Mouse (Mus musculus) kidney, embryonic 14.5 days (tissue): ENCODE measurements around the gene Car14. TPM values are rescaled to one million over a fixed set of nuclear protein-coding genes. Genes with fewer than 3 reads are reported as not detected.

Experiments used
- ATAC-seq: fragments of 200-750 bp; cut with Nextera tagmentation; 2 replicates; pipeline ENCODE4 v1.8.0; 2017; ENCODE audit warnings: moderate number of reproducible peaks, mild to moderate bottlenecking, moderate TSS enrichment, moderate library complexity; ENCODE audit not compliant: low FRiP score, low TSS enrichment
- H3K27ac ChIP-seq: fragments of 300-500 bp; sonication (generic); 2 replicates; pipeline ENCODE4 v1.5.1; 2014; ENCODE audit warnings: low read depth, mild to moderate bottlenecking, low read length, moderate library complexity, mixed read lengths
- H3K27me3 ChIP-seq: fragments of 300-500 bp; sonication (generic); 2 replicates; pipeline ENCODE4 v1.6.1; 2014; ENCODE audit warnings: mild to moderate bottlenecking, low read length; ENCODE audit not compliant: control insufficient read depth, insufficient read depth
- H3K36me3 ChIP-seq: fragments of 300-500 bp; sonication (generic); 2 replicates; pipeline ENCODE4 v1.6.1; 2014; ENCODE audit warnings: low read length, mixed read lengths; ENCODE audit not compliant: control insufficient read depth, insufficient read depth
- H3K4me1 ChIP-seq: fragments of 300-500 bp; sonication (generic); 2 replicates; pipeline ENCODE4 v1.6.1; 2014; ENCODE audit warnings: low read length, mixed read lengths; ENCODE audit not compliant: control insufficient read depth, insufficient read depth
- H3K4me2 ChIP-seq: fragments of 300-500 bp; sonication (generic); replicated peaks from 2 replicates; pipeline ENCODE4 v1.6.1; 2014; ENCODE audit warnings: low read depth, mild to moderate bottlenecking, low read length
- H3K4me3 ChIP-seq: fragments of 300-500 bp; sonication (generic); 2 replicates; pipeline ENCODE4 v1.5.1; 2014; ENCODE audit warnings: mild to moderate bottlenecking, low read length
- H3K9ac ChIP-seq: fragments of 300-500 bp; sonication (generic); 2 replicates; pipeline ENCODE4 v1.6.1; 2014; ENCODE audit warnings: low read depth, mild to moderate bottlenecking, low read length, moderate library complexity
- H3K9me3 ChIP-seq: fragments of 300-500 bp; sonication (generic); 2 replicates; pipeline ENCODE4 v1.6.1; 2016; ENCODE audit warnings: low read length; ENCODE audit not compliant: control insufficient read depth
- WGBS: fragments of 180-500 bp; shearing (Covaris S2); extraction: QIAGEN DNeasy Blood & Tissue Kit; methylation state at CpG from one replicate; pipeline ENCODE4 v1.1.7; 2014; 5-methylcytosine and 5-hydroxymethylcytosine counted together
- polyA plus RNA-seq: library from polyadenylated mRNA; unstranded; fragments of >200 nt; fragmentation: Nextera tagmentation; extraction: Ambion mirVana; gene quantifications from 2 replicates; pipeline ENCODE4 v1.2.1, GENCODE M21; 2014

The Car14 gene
- polyA plus RNA-seq, 1 experiment from 2014 or later = 25.9 TPM

GRCm38 (mm10) chr3:95942749-95943148, 38.3 kb upstream of the Car14 start:
- Histone ChIP-seq H3K9me3 (no peaks in the 10 kb centered on the region), H3K27ac (no peak overlapping the region), H3K4me2 (no peak overlapping the region), H3K4me3 (no peak overlapping the region), H3K36me3 (peaks cover 83% of the 10 kb centered on the region), H3K27me3 (no peaks in the 10 kb centered on the region), H3K4me1 (no peaks in the 10 kb centered on the region), H3K9ac (no peak overlapping the region)
- peak; percentile 68; the same call in 1 of the 2 replicates for ATAC-seq
- 81% methylated on average over 6 of the region's 6 CpGs for WGBS

GRCm38 (mm10) chr3:95938835-95939234, 34.3 kb upstream of the Car14 start:
- WGBS = 93% methylated on average over 15 of the region's 15 CpGs
- Histone ChIP-seq H3K36me3 (peaks cover 86% of the 10 kb centered on the region), H3K27ac (no peak overlapping the region), H3K27me3 (no peaks in the 10 kb centered on the region), H3K9me3 (no peaks in the 10 kb centered on the region), H3K4me2 (no peak overlapping the region), H3K9ac (no peak overlapping the region), H3K4me3 (no peak overlapping the region), H3K4me1 (no peaks in the 10 kb centered on the region)
- no peak for ATAC-seq

DNA sequence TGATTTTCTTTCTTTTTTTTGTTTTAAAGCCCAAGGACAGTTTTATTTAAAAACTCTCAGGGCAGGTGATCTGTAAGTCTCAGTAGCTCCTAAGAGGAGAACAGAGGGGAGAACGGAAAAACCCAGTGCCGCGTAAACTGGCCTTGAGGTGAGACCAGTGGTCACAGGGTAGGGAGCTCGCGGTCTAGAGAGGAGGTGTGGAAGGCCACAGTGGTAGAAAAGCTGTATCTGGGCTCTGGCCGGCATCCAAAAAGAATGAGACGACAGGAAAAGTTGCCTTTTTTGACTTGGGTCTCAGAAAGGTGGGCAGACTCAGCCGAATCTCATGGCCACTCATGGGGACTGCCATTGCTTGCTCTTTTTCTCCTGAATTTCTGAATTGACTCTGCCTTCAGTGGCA, 33.7 kb upstream of the Car14 start:
- no peaks in the 10 kb centered on the region for H3K4me1 ChIP-seq
- H3K36me3 ChIP-seq = peaks cover 88% of the 10 kb centered on the region
- ATAC-seq = no peak
- no peak overlapping the region for H3K4me3 ChIP-seq
- H3K9me3 ChIP-seq = no peaks in the 10 kb centered on the region
- 96% methylated on average over 8 of the region's 8 CpGs for WGBS
- no peak overlapping the region for H3K4me2 ChIP-seq
- no peak overlapping the region for H3K27ac ChIP-seq
- no peak overlapping the region for H3K9ac ChIP-seq
- H3K27me3 ChIP-seq = no peaks in the 10 kb centered on the region

DNA sequence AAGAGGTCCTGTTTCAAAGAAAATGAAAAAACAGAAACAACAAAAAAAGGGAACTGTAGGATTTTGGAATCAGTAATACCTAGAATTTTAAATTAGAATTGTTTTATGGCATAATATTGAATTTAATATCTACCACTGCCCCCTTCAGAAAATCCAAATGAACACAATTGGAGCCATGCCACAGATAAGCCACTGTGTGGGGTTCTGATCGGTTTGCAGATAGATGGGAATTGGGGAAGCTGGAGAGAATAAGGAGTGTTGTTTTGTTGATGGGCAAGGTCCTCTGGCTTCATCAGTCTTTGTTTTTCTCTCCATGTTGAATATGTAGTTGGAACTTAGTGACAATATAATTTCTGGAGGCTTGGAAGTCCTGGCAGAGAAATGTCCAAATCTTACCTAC, 30.0 kb upstream of the Car14 start:
- 97% methylated on average over 1 of the region's 1 CpGs for WGBS
- Histone ChIP-seq H3K4me2 (no peak overlapping the region), H3K27me3 (no peaks in the 10 kb centered on the region), H3K9me3 (no peaks in the 10 kb centered on the region), H3K27ac (no peak overlapping the region), H3K4me3 (no peak overlapping the region), H3K9ac (no peak overlapping the region), H3K4me1 (0 out of 2 replicates have a peak, but pooled peaks cover 7% of the 10 kb centered on the region), H3K36me3 (peaks cover 52% of the 10 kb centered on the region)
- no peak for ATAC-seq

GRCm38 (mm10) chr3:95933111-95933750, 28.7 kb upstream of the Car14 start:
- H3K27ac ChIP-seq = no peak overlapping the region
- H3K36me3 ChIP-seq = peaks cover 39% of the 10 kb centered on the region
- no peak for ATAC-seq
- no peak overlapping the region for H3K4me3 ChIP-seq
- 0 out of 2 replicates have a peak, but pooled peaks cover 7% of the 10 kb centered on the region for H3K4me1 ChIP-seq
- H3K4me2 ChIP-seq = no peak overlapping the region
- 95% methylated on average over 7 of the region's 7 CpGs for WGBS
- no peaks in the 10 kb centered on the region for H3K9me3 ChIP-seq
- no peaks in the 10 kb centered on the region for H3K27me3 ChIP-seq
- H3K9ac ChIP-seq = no peak overlapping the region

- Histone ChIP-seq H3K4me2 (no peak overlapping the region; the same call in 1 of the 2 replicates), H3K9ac (no peak overlapping the region)
These were observed 28.1 kb upstream of the Car14 start for GRCm38 (mm10) chr3:95932566-95932965.

GRCm38 (mm10) chr3:95932157-95932556, 27.7 kb upstream of the Car14 start:
- WGBS = 65% methylated on average over 1 of the region's 1 CpGs
- H3K4me2 ChIP-seq = no peak overlapping the region; the same call in 1 of the 2 replicates
- 0 out of 2 replicates have a peak, but pooled peaks cover 7% of the 10 kb centered on the region for H3K4me1 ChIP-seq
- no peak for ATAC-seq
- H3K4me3 ChIP-seq = no peak overlapping the region
- peaks cover 29% of the 10 kb centered on the region for H3K36me3 ChIP-seq
- H3K27me3 ChIP-seq = no peaks in the 10 kb centered on the region
- H3K9me3 ChIP-seq = no peaks in the 10 kb centered on the region
- no peak overlapping the region for H3K9ac ChIP-seq
- H3K27ac ChIP-seq = no peak overlapping the region

More at GRCm38 (mm10) chr3:95932566-95932965, 28.1 kb upstream of the Car14 start:
- Histone ChIP-seq H3K36me3 (peaks cover 33% of the 10 kb centered on the region), H3K4me1 (0 out of 2 replicates have a peak, but pooled peaks cover 7% of the 10 kb centered on the region), H3K27me3 (no peaks in the 10 kb centered on the region), H3K4me3 (no peak overlapping the region), H3K9me3 (no peaks in the 10 kb centered on the region), H3K27ac (no peak overlapping the region)
- 88% methylated on average over 7 of the region's 7 CpGs for WGBS
- no peak for ATAC-seq

DNA sequence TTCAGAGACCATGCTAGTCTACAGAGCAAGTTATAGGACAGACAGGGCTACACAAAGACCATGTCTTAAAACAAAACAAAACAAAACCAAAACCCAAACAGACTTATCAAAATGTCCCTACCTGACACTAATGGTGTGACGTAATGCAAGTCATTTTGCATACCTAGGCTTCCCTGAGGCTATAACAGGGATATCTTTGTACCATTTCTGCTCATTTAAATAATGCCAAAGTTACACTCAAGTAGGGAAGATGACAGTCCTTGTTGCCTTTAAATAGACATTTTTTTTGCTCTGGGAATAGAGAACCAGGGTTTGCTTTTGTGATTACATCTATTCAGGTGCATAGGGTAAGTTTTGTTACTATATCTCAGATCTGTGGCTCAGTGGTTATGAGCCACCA, 27.0 kb upstream of the Car14 start:
- 0 out of 2 replicates have a peak overlapping the region, but pooled peaks have one; percentile 5 for H3K4me2 ChIP-seq
- peaks cover 23% of the 10 kb centered on the region for H3K36me3 ChIP-seq
- 0 out of 2 replicates have a peak overlapping the region, but pooled peaks have one; percentile 99 for H3K9ac ChIP-seq
- H3K9me3 ChIP-seq = no peaks in the 10 kb centered on the region
- H3K4me1 ChIP-seq = 0 out of 2 replicates have a peak, but pooled peaks cover 7% of the 10 kb centered on the region
- ATAC-seq = no peak
- WGBS = 94% methylated on average over 1 of the region's 1 CpGs
- H3K4me3 ChIP-seq = no peak overlapping the region
- no peaks in the 10 kb centered on the region for H3K27me3 ChIP-seq
- no peak overlapping the region for H3K27ac ChIP-seq

DNA sequence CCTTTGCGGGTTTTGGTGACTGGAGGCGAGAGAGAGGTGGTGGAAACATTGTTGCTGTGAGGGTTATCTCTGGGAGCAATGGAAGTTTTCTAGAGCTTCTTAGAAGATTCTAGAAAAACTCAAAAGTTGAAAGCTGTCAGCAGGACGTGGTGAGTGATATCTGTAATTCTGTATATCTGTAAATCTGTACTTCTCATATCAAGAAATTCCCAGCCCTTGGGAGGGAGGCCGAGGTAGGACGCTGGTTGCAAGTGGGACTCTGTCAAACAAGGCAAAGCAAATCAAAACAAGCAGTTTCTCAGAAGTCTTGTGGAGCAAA, 25.9 kb upstream of the Car14 start:
- Histone ChIP-seq H3K27me3 (no peaks in the 10 kb centered on the region), H3K4me3 (peak overlapping the region; percentile 80), H3K9ac (peak overlapping the region; percentile 99), H3K27ac (peak overlapping the region; percentile 92), H3K9me3 (no peaks in the 10 kb centered on the region), H3K36me3 (peaks cover 20% of the 10 kb centered on the region), H3K4me1 (0 out of 2 replicates have a peak, but pooled peaks cover 7% of the 10 kb centered on the region), H3K4me2 (peak overlapping the region; percentile 74)
- ATAC-seq = no peak
- WGBS = 3% methylated on average over 5 of the region's 5 CpGs
